Mouse (Mus musculus): ENCODE measurements around the gene Prm1.

GRCm38 (mm10) chr16:10840018-10840417 lies 34.4 kb upstream of the Prm1 start:
- TF ChIP-seq POLR2A (IDR thresholded peaks at IDR 0.05; ENCODE audit: low read depth, low read length) (no peak), CTCF (IDR thresholded peaks at IDR 0.05; ENCODE audit: borderline replicate concordance, insufficient read depth, low read length) (no peak)
